Mouse (Mus musculus) skeletal muscle tissue, adult 2 months (tissue): ENCODE results near the gene Pitpnm3.
A peak's percentile ranks its signal among the peaks of the same experiment; 100 is the strongest.
"Not testable (repeated sequence)": the region's sequence is repeated elsewhere in the genome, so short reads cannot be mapped to it uniquely, and the experiment has no call there.

Source experiments
- DNase-seq: peaks from one replicate; pipeline ENCODE4 v3.0.0-alpha.2; 2012; ENCODE audit warnings: low read depth, low spot score

Pitpnm3 gene

GRCm38 (mm10) chr11:72135383-72136158, at the start of gene Pitpnm3:
Gene Pitpnm3 (minus strand): TSS chr11:72135778.
- DNase-seq: no peak

DNA sequence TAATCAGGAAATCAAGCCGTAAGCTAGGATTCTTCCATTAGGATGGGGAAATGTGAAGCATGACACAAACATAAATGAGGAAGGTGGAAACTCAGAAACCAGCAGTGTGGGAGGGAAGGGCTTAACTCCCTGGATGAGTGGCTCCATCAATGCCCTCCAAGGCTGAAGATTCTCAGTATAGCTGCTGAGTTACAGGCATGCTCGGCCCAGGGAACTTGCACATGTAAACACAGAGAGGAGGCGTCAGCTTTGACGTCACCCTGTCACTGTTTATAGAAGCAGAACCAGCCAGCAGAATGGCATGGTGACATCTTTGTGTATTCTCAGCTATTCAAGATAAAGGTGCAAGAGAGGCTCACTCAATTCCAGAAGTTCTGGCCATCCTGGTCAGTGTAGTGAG, 48.7 kb upstream of the Pitpnm3 start:
- no peak for DNase-seq

GRCm38 (mm10) chr11:72181136-72181535, 45.6 kb upstream of the Pitpnm3 start:
- DNase-seq: no peak

GRCm38 (mm10) chr11:72180556-72180955, 45.0 kb upstream of the Pitpnm3 start:
- no peak for DNase-seq

- DNase-seq: no peak
Measured at GRCm38 (mm10) chr11:72176553-72176952, 41.0 kb upstream of the Pitpnm3 start.

DNA sequence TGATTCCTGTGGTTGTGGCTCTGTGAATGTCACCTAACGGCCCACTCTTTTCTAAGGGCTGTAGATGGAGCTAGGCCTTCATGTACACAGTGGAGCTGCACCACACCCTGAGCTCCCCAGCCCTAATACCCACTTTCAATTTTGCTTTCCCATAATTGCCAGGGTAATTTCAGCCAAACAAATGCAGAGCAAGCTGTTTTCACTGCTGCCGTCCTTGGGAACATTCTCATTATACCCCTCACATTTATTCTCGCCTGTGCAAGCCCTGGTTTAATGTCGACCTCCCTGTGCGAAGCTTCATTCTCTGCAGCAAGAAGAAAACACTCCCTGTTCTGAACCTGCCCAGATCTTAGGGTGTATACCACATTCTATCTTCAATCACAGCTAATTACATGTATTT, 40.4 kb upstream of the Pitpnm3 start:
- DNase-seq: no peak

DNA sequence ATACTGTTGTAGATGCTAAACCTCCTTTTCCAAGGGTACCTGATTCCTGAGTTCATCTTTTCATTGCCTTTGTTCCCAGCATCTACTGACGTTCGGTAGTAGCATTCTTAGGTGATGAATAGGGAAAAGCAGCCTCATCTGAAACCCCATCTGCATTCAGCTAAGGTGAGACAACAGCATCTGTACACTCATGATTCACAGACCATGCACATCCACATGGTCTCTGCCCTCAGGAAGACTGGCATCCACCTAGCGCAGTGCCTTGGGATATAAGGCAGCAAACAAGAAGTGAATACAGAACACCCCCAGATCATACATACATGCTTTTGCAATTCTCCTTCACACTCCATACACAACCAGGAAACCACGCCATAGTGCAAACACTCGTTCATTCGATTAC, 39.1 kb upstream of the Pitpnm3 start:
- no peak for DNase-seq

- no peak for DNase-seq
Measured at GRCm38 (mm10) chr11:72173506-72173905, 37.9 kb upstream of the Pitpnm3 start.

GRCm38 (mm10) chr11:72171906-72172305, 36.3 kb upstream of the Pitpnm3 start:
- not testable (repeated sequence) for DNase-seq

GRCm38 (mm10) chr11:72169871-72170270, 34.3 kb upstream of the Pitpnm3 start:
- no peak for DNase-seq

DNA sequence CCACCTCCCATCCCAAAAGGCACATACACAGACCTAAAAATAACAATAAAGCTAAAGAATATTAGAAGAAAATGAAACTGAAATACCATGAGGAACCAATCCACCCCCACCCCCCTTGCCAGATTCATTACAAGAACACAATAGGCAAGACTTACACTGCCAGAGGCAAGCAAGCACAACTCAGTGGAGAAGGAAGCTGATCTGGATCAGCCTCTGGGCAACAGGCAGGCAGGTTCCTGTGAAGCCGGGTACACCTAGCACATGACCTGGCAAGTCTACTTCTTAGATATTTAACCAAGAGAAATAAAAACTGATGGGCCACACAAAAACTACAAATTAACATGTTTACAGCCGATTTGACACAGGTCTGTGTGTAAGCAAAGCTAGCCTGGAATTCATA, 27.6 kb upstream of the Pitpnm3 start:
- DNase-seq: no peak

DNA sequence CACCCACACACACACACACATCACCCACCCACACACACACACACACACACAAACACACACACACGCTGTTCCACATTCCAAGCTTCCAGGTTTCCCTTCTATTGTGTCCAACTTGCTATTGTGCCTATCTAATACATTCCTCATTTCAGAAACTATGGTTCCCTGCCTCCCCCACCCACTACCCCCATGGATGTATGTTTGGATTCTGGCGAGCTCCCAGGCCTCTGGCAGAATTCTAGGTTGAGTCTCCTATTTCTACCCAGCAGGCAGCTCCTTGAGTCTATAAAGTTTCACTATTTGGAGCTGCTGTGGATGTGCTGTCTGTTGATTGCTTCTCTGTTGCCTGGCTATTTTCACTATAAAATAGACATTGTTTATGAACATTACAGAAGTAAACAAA, 21.0 kb upstream of the Pitpnm3 start:
- no peak for DNase-seq

DNA sequence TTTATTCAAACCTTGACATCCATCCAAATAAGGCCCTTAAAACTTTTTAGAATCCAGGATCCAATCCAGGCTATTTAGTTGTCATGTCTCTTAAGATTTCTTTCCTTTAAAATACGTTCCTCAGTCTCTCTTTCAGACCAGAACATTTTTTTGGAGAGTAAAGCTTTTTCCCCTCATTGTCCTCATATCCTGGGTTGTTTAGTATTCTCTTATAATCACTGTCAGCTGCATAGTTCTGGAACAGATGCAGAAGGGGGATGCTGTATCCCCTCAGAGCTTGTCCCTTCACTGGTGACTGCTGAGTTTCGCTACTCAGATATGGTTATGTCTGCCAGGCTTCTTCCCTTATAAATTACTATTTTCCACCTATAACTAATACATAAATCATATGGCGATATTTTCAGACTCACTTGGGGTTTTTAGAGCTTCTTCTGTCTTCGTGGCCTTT, 20.4 kb upstream of the Pitpnm3 start:
- DNase-seq: no peak

GRCm38 (mm10) chr11:72155186-72155980, 19.8 kb upstream of the Pitpnm3 start:
- no peak for DNase-seq

DNA sequence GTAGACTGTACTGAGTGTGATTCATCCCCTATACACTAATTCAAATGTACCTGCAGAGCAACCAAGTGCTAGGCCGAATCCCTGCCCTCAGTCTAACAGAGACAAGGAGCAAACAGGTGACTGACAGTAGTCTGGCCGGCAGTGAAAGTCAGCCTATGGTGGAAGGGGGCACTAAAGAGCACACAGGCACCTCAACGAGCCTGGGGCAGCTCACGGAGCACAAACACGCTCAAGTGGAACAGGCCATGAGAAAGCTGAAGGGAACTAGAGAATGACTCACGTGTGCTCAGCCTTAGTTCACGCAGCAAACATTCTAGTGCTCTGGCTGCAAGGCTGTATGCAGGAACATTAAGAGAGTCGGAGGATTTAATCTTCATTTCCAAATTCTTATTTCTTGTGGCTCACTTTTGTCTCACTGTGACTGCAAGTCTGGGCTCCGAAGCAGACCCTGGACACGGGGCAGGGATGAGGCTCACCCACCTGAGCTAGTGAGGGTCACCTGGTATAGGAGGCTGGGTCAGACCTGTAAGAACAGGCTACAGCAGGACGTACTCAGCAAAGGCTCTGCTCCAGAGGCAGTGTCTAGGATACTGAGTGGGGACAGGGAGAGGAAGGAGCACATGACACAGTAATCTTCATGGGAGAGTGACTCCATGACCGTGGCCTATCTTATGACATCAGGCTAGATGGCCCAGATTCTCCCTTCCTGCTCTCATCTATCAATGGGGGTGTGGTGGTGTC, 17.7 kb upstream of the Pitpnm3 start:
- no peak for DNase-seq

GRCm38 (mm10) chr11:72151120-72151519, 15.5 kb upstream of the Pitpnm3 start:
- no peak for DNase-seq

DNA sequence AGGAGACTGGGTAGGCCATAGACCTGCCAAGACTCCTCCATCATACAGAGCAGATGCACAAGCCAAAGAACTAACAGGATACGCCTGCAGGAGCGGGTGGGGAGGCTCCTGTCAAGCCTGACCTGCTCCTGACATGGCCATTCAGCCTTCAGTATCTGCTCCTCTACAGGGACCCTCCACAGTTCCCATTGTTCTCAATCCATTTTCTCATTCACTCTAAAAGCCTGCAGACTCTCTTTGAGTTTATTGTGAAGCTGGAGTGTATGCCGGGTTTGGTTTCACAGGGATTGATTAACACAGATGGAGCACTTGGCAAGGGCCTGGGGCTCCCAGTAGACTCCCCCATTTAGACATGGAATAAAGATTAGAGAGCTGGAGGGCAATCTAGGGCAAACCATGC, 12.3 kb upstream of the Pitpnm3 start:
- no peak for DNase-seq

- no peak for DNase-seq
Measured at GRCm38 (mm10) chr11:72145877-72146248, 10.3 kb upstream of the Pitpnm3 start.

DNA sequence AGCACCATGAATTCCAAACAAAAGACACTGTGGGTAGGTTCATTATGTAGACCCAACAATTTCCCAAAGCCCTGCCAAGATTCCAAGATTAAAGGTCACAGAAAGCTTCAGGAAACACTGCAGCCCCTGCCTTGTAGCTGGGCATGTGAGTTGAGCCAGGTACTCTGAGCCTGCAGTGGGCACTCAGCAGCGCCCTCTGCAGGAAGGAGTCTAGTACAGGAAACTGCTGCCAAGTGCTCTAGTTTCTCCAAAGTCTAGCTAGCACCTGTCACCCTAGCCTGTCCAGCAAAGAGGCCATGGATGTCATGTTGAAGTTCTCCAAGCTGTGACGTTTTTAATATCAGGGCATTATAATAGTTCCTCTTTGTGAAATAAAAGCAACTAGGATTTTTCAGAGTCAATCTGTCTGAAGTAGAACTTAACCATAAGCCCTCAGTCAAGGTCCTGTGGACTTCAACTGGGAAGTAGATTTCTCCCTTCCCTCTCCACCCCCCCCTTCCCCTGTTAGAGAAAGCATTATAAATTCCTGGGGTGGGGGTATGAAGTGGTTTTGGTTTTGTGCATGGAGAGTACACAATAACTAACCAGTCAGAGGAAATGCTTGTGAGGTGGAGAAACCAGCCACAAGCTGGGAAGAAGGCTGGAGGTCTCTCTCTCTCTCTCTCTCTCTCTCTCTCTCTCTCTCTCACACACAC, 9.8 kb upstream of the Pitpnm3 start:
- DNase-seq: peak; percentile 80

DNA sequence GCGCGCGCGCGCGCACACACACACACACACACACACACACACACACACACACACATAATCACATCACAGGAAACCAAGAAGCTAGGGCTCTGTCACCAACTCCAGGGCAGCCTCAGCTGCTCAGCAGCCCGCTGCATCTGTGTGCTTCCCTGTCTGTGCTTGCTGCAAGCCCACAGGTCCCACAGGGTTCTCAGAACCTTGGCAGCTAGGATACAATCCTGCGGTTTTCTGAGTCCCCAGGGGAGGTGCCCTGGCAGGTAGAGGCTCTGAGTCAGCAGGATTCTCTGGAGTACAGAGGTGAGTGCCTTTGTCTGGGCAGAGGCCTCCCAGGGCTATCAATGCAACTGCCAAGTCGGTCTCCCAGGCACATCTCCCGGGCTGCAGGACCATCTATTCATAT, 7.3 kb upstream of the Pitpnm3 start:
- DNase-seq: no peak

- no peak for DNase-seq
Measured at GRCm38 (mm10) chr11:72140198-72140597, 4.6 kb upstream of the Pitpnm3 start.
